Mouse (Mus musculus) ovary, postnatal 10 days (tissue): ENCODE measurements around the gene Gm6588.
"Not testable (repeated sequence)": the region's sequence is repeated elsewhere in the genome, so short reads cannot be mapped to it uniquely, and the experiment has no call there.

Experiments
- DNase-seq: peaks from one replicate; pipeline ENCODE4 v3.0.0; 2022; ENCODE audit warnings: low spot score

Gm6588 gene

DNA sequence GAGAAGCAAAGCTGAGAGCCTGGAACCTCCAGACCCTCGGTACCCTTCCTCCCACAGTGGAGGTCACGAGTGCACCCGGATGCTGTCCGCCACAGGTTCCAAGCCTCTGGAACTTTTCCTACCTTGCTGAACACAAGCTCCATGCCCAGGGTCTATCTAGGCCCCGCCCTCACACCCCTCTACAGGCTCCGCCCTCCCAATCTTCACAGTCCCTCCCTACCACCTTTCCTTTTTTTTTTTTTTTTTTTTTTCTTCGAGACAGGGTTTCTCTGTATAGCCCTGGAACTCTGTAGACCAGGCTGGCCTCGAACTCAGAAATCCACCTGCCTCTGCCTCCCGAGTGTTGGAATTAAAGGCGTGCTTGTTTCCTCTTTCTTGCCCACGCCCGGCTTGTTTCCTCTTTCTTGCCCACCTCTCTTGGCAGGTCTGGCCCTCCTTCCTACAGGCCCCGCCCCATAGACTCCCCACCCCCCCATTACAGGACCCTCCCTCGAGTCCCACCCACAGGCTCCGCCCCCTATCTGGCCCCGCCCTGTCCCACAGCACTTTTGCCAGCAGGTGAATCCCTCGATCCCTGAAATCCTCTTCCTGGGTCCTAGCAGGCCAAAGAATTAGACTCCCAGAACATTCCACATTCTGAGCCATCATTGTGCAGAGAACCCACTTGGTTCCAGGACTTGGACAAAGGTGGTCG is at the start of gene Gm6588:
Gene Gm6588 (plus strand): TSS at position 680 of the 694 bp plus-strand sequence.
- DNase-seq, result no peak

DNA sequence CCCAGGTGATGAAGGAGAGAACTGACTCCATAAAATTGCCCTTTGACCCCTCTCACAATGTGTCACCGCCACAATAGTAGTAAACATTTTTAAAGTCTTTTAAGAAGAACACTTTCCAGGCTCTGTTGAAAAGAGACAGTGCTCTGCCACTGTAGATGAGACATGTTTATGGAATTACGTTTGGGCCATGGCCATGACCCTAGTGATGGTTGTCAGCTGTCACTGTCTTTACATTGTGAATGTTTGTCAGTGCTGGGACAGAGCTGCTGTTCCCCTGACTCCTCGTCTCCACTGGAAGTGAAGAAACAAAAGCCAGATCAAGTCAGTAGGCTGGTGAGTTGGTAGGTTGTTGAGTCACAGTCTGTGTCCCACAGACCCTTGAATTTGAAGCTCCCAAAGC is 46.8 kb upstream of the Gm6588 start:
- no peak for DNase-seq

DNA sequence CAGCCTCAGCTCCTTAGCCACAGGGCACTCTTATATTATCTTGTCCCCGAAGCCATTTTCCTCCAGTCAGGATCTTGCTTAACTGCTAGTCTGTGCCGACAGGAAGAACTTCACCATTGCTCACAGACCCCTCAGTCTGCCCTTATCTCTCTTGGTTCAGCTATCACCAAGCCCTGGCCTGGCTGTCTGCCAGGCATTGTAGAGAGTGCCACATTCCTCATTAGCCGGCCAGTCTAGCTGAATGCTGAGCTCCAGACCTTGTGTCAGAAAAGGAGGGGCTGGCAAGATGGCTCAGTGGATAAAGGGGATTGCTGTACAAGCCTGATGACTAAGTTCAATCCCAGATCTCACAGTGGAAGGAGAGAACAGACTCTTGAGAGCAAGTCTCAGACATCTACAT is 43.2 kb upstream of the Gm6588 start:
- DNase-seq, result no peak

DNA sequence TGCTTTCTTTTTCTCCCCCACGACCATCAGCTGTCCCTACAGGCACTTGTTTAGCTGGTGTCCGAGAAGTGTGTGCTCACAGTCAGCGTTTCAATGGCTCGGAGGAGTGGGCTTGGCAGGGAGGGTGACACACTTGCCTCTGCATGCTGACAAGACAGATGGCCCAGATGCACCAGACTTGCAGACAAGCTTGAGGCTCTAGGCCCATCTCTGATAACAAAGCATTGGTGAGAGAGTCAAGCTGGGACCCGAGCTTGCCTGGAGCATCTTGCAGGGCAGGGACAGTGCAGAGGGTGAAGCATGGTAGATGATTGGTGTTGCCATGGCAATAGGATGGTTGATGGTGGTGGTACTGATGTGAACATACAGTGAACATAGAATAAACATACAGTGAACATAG is 40.0 kb upstream of the Gm6588 start:
- DNase-seq, result no peak

DNA sequence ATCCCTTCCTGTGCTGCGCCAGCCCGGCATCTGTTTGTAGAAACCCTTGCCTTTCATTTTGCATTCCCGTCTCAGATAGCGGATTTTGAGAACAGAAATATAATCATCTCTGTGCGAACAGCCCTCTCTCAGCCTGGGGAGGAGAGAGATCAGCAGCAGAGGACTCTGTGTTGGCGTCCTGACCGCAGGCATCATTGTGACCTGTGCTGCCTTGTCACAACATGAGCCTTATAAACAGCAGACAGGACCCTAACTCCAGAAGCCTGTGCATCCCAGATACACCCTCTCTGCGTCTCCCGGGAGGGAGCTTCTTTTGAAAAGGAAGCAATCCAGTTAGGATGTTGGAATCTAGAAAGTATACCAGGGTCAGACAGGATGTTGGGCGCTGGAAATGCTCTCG is 38.2 kb upstream of the Gm6588 start:
- DNase-seq, result no peak

DNA sequence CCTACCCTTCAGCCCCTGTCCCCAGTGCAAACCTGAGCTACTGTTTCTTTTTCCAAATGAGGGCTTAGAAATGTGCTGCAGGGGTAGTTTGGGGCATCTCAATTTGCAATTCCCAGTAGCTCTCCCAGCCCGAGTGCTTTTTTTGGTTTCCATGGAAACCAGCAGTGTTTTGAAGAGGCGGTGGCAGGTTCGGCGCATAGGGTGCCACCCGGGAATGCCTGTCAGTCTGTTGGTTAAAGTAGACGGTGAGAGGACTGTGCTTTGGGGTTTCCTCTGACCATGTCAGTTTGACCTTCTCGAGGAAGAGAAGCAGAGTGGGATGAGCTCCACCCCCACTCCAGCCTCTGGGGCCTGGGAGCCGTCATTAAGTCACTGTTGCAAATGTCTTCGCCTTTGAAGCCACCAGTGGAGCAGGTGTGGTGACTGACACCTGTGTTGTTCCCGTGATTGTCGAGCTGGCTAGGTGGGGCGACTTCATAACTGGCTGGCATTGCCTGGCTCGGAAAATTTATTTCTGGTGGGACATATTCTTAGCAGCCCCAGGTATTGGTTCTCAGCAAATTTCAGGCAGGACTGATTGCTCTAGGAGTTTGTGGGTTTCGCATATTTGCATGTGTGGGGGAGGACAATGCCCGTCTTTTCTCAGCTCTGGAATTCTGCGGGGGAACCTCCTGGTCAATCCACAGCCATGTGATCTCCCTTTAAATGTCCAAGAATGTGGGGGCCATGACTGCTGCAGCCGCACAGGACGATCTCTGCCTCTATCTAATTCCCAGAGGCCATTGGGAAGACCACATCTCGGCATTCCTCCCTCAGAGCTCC is 37.5 kb upstream of the Gm6588 start:
- DNase-seq, result no peak

DNA sequence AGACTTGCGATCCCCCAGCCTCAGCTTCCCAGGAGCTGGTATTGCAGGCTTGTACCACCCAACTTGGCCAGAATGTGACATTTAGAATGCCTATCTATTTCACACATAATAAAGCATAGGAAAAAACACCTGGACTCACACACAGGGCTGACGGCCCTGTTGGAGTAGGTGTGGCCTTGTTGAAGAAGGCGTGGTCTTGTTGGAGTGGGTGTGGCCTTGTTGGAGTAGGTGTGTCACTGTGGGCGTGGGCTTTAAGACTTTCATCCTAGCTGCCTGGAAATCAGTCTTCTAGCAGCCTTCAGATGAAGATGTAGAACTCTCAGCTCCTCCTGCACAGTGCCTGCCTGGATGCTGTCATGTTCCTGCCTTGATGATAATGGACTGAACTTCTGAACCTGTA is 36.4 kb upstream of the Gm6588 start:
- DNase-seq, result not testable (repeated sequence)

DNA sequence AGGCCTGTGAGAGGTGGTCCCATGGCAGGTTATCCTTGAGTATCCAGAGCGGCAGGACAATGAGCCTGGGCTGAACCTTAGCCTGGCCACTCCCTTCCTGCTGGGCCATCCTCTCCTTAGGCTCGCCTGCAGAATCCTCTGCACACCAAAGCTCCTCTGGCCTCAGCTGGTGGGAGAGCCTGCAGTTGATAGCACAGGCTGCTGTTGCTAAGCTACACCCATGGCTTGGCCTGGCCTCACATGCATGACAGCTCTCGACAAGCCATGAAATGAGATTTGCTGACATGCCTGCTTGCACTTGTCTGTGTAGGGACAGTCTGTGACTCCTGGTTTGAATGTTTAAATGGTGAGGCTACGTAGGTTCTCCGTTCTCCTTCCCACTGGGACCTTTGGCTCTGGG is 32.6 kb upstream of the Gm6588 start:
- no peak for DNase-seq

DNA sequence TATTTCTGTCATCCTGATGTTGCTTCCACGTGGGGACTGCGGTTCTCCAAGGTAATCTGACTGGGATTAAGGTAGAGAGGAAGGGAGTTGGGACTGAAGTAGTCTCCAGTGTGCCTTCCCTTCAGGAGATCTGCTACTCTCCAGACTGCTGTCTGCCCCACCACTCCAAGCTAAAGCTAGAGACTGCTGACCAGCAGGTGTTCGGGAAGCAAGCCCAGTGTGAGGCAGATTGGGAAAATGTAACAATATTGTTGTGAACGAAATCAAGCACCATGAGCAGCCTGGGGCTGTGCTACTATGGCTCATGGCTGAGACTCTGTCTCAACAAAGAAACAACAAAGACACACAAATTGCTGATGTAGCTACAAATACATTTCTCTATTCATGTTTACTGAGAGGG is 31.2 kb upstream of the Gm6588 start:
- DNase-seq, result no peak

DNA sequence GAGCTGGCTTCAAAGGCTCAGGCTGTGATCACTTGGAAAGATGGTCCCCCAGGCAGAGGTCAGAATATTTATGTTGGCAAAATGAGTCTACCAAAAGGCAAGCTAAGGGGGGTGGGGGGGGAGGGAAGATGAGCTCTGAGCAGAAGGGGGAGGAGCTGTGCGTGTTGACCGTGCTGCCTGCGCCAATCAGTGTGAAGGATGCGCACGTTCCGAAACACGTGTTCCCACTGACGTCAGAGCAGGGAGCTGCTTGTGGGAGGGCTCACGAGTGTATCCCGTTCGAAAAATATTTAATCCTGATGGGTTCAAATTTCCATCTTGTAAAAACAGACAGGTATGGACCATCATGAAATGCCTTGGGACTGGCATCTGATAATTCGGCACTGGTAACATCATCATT is 29.7 kb upstream of the Gm6588 start:
- no peak for DNase-seq

DNA sequence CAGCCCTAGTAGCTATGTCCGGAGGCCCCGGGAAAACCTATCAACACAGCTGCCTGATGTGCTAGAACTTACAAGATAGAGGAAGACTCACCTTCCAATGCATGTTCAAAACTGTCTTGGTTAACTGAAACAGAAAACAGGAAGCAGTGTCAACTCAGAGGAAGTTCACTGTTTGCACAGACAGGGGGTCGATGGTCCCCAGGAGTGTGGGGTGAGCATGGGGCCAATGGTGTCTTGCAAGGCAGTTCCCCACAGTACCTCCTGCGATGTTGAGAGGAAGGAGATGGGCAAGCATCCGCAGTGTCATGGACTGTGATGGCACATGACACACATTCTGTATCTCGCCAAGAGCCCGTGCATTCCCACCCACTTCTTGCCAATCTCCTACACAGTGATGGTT is 22.6 kb upstream of the Gm6588 start:
- no peak for DNase-seq

DNA sequence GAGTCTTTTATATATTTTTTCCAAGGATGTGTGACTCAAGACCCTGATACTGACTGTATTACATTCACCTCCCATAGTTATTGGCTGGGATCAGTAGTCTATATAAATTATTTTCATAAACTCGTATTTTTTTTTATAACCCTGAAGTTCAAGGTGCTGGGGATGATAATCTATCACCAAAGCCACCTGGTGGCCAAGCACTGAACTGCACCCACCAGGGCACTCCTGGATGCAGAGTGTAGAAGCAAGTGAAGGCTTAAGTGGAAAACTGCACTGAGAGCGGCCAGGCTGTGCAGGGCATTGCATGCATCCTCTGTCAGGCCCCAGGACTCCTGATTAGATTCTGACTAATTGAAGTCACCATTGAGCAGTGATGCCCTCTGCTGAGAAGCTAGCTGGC is 21.9 kb upstream of the Gm6588 start:
- peak; percentile 21 for DNase-seq

DNA sequence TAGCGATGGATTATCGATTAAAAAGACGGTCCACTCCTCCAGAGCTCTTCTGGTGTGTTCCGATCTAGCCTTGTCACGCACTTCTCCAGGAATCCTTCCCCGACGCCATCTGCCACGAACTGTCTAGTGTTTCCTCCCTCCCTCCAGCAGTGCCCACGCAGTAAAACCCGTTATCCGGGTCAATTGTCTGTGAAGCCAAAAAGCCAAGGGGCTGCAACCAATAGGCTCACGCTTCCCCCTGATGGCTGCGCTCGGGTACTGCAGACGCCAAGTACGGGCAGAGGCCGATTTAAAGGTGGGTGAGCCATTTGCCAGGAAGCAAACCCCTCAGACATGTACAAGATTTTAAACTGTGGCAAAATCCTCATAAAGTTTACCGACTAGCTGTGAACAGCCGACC is 20.3 kb upstream of the Gm6588 start:
- peak; percentile 17 for DNase-seq

DNA sequence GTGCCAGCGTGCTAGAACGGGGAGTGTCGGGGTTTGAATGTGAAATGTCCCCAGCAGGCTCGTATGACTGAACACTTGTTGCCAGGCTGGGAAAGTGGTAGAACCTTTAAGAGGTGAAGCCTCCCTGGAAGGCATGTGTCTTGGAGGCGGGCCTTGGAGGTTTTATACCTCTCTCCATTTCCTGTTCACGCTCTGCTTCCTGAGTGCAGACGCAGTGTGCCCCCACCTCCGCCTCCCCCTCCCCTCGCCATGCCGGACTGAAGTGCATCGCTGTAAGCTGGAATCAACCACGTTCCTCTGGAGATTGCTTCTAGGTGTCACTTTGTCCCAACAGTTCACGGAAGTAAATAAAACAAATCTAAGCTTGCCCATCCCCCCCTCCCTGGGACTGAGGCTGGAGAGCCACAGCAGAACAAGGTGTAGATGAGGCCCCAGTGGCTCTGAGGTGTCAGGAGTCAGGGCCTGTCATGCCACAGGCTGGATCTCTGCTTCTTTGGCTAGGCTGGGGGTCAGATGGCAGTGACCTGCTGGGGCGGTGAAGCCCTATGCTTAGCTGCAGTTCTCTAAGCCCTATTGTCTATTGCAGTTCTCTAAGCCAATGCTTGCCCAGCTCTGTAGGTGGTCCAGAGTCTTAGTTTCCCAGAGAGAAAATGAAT is 18.0 kb upstream of the Gm6588 start:
- no peak for DNase-seq

DNA sequence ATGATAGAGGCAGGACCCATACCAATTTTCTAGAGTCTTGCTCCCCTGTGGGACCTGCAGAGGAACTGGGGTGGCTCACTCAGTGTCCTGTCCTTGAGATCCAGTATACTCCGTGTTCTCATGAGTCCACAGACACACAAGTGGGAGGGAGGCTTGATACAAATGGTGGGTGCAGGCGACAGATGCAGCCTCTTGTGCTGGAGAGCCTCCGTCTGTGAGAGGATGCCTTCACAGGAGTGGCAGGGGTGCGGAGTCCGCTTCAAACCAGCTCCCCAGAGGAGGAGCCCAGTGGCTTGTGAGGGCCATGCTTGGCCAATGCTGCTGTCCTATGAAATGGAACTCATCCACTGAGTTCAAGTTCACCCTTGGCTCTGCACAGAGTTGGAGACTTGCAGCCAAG is 17.2 kb upstream of the Gm6588 start:
- DNase-seq, result no peak

DNA sequence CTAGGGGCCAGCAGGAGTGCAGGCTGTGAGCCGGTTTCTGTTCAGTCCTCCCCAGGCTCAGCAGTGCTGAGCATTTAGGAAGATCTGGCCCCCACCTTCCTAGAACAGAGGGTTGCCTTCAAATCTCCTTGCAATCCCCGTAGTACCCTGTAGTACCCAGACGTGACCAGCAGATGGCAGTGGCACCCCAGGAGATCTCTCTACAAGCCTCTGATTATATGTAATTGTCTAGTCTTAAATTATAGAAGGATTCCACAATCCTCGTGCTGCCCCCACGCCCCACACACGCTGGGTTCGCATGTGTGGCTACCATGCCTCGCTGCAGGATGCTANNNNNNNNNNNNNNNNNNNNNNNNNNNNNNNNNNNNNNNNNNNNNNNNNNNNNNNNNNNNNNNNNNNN is 16.2 kb upstream of the Gm6588 start:
- DNase-seq, result peak; percentile 60

DNA sequence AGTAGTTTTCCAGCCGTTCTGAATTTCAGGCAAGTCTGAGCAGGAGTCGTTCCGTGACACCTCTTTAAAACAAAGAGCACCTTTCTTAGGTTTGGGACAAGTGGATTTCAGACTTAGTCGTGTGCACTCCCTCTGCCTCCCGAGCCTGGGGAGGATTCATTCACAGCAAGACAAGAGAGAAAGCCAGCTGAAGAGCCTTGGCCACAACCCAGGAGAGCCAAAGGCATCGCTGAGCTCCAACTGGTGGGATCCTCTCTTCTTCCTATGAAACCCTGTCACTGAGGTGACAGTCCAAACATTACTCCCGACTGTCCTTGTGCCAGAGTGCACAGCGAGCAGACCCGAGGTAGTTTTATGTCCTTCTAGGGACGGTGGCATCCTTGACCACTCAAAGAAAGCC is 10.7 kb upstream of the Gm6588 start:
- no peak for DNase-seq

DNA sequence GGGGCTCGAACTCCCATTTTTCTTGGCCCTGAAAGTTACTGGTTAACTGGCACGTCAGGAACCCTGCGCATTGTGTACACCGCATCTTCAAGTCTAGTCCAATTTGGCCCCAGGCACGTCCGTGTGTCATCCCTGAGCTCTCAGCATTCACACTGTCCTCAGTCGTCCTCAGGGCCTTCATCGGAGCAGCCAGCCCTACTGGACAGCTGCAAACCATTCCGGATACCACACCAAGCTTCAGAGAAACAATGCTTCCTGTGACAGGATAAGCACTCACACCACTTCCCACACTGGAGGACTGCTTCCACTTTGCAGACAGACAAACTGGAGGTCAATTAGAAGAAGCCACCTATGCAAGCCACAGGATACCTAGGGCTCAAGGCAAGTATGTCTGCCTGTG is 3.9 kb downstream of the Gm6588 start:
- no peak for DNase-seq

DNA sequence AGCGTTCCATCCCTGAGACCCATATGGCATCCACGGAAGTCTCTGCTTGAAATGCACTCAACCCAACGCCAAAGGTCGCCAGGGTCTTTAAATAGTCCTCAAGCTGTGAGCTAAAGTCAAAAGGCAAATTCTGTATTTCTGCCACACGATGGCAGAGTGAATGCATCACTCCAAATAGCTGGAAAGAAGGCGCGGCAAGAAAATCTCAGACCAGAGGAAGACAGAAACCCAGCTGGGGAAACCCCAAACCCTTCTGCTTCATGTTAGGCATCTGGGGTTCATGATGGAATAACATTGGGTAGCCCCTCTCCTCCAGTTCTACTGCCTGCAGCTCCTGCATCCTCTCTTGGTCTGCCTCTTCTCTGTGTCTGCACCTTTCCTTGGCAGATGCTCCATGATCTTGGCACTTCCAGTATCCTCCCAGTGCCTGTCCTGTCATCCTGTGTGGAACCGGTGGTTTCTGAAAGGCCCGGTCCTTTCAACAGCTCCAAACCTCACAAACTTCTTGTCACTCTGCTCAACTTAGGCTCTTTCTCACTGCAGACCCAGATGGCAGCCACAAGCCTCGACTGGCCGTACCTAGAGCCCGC is 5.8 kb downstream of the Gm6588 start:
- DNase-seq, result no peak

DNA sequence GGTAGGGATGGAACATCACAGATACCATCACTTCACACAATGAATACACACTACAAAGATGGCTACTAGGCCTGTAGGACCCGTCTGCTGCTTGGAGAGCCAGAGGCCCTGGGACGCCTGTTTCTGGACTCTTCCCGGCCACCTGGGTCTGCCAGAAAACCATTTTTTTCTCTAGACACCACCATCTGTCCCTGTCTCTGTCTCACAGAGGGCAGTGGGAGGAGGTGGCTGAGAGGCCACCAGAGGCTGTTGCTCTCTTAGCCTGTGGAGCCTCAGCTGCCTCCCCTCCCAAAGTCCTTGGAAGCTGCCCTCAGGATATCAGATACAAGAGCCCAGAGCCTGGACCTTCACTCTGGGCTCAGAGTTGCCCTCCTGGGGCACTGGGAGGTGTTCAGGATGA is 10.7 kb downstream of the Gm6588 start:
- DNase-seq, result no peak

DNA sequence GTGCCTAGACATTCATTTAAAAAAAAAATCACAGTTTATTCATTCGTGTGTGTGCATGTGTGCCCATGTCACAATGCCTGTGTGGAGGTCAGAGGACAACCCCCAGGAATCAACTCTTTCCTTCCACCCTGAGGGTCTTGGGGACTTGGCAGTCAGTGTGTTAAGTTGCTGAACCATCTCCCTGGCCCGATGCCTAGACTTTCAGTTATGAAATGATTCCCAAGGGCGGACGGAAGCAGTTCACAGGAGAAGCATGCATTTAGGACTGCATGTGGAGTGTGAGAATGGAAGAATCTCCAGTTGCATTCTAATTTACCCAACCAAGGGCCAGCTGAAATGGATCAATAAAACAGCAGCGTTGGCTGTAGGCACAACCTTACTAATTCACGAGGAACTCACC is 17.1 kb downstream of the Gm6588 start:
- no peak for DNase-seq

DNA sequence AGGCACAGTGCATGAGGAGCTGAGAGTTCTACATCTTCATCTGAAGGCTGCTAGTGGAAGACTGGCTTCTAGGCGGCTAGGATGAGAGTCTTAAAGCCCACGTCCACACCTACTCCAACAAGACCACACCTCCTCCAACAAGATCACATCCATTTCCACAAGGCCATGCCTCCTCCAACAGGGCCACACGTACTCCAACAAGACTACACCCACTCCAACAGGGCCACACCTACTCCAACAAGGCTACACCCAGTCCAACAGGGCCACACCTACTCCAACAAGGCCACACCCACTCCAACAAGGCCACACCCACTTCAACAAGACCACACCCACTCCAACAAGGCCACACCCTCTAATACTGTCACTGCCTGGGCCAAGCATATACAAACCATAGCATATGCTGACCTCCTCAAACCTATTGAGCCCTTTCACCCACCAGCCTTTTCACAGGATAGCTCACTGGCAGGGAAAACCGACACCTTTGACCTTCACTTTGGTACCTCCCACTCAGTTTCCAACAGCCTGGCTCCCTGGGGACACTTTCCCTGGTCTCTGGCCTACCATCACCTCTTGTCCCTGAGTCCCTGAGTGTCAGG is 19.9 kb downstream of the Gm6588 start:
- DNase-seq, result no peak

DNA sequence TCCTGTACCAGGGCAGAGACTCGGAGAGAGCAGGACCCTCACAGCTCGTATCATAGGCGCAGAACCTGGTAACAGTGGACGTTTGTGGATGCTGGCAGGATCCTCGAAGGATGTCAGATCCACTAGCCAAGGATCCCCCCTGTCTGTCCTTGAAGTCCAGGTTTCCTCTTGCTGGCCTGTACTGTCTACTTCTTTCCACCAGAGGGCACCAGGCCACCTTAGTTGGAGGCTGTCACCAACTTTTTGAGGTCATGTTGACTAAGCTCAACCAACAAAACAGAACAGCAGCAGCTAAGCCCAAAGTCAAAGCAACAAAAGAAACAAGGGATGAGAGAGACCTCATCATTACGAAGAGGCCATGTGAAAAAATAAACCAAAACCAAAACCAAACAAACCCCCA is 20.9 kb downstream of the Gm6588 start:
- DNase-seq, result no peak
